Comparison of ENCODE assay signal across 12 mouse cellular contexts in genomic region chr3:28111516-28111915, GRCm38 (mm10).
A peak's percentile ranks its signal among the peaks of the same experiment; 100 is the strongest.
DNase-seq lines count a peak whose midpoint lies in the region; ATAC-seq and TF ChIP-seq lines count a peak whose summit lies in the region.
"Had no signal": no experiment of that assay in that cellular context is flagged by ENCODE, and none has a peak within 500 bp of the region (broad histone marks: within the 10 kb centered on the region; RNA-seq: fewer than 3 reads in every experiment).

No protein-coding gene starts in this region.

- H3K9me3 ChIP-seq in heart, embryonic 11.5 days (replicated peaks; ENCODE audit: control insufficient read depth, low read length), result no peaks in the 10 kb centered on the region
- H3K9me3 ChIP-seq in ES-E14 (ENCODE audit: control insufficient read depth, insufficient read depth, low read depth, low read length), result no peaks in the 10 kb centered on the region
- H3K9me3 ChIP-seq: hindbrain, embryonic 12.5 days; liver, embryonic 15.5 days had no signal

- H3K4me3 ChIP-seq in heart, adult 2 months, result no peak overlapping the region
- H3K4me3 ChIP-seq in heart, embryonic 11.5 days (ENCODE audit: low read depth, low read length), result no peak overlapping the region
- no peak overlapping the region for H3K4me3 ChIP-seq in ES-E14 (ENCODE audit: insufficient read depth in 1 of 2, low read depth in 1 of 2, low read length in 2 of 2, poor library complexity in 1 of 2, severe bottlenecking in 1 of 2)
- H3K4me3 ChIP-seq: hindbrain, embryonic 12.5 days; liver, embryonic 15.5 days had no signal

- peaks cover 7% of the 10 kb centered on the region for H3K4me1 ChIP-seq in heart, adult 2 months (ENCODE audit: control insufficient read depth, insufficient read depth, low read length)
- H3K4me1 ChIP-seq in heart, embryonic 11.5 days (ENCODE audit: control insufficient read depth, insufficient read depth, low read length), result peaks cover 8% of the 10 kb centered on the region
- H3K4me1 ChIP-seq in ES-E14 (ENCODE audit: control insufficient read depth in 2 of 2, insufficient read depth in 2 of 2, low read length in 2 of 2, poor library complexity in 1 of 2), result peaks cover 0 to 3% of the 10 kb centered on the region in 2 experiments; a peak in 1 of 4 replicates
- H3K4me1 ChIP-seq: liver, embryonic 15.5 days had no signal

- 21% methylated on average over 5 of the region's 5 CpGs for WGBS in heart, adult 2 months
- 31% methylated on average over 5 of the region's 5 CpGs for WGBS in heart, embryonic 11.5 days (ENCODE audit: insufficient replicate concordance)

- peak; percentile 33 to 52 for DNase-seq in heart, adult 2 months
- DNase-seq in ES-E14 (ENCODE audit: low read depth, low spot score), result no peak
- peak; percentile 12 for DNase-seq in brain, adult 2 months (ENCODE audit: low read depth, low spot score)
- DNase-seq in kidney, postnatal 14 days, result peak; percentile 63
- DNase-seq in c-Kit-positive CD71-positive TER-119-positive erythroid progenitor cells, embryonic 14.5 days (ENCODE audit: low spot score), result no peak
- no peak for DNase-seq in layer of hippocampus, adult 9-11 months
- no peak for DNase-seq in B cell, adult 2 months
- DNase-seq: embryo, embryonic 11 days had no signal

- TF ChIP-seq EP300 in heart, adult 2 months (IDR thresholded peaks at IDR 0.05; ENCODE audit: insufficient read depth, low read depth, low read length), result no peak

- in situ Hi-C loops in ES-E14 (cut with MboI; ENCODE audit: low sequenced_read_pairs in 2 of 2, unreplicated experiment in 2 of 2), result no loop called here

- peaks cover 9% of the 10 kb centered on the region; the same call in 1 of the 2 replicates for H3K36me3 ChIP-seq in heart, adult 2 months (ENCODE audit: control insufficient read depth, insufficient read depth, low read length)
- no peaks in the 10 kb centered on the region for H3K36me3 ChIP-seq in heart, embryonic 11.5 days (ENCODE audit: control insufficient read depth, insufficient read depth, low read length)
- H3K36me3 ChIP-seq in ES-E14 (ENCODE audit: control insufficient read depth, insufficient read depth, low read length, poor library complexity, severe bottlenecking), result no peaks in the 10 kb centered on the region
- H3K36me3 ChIP-seq: hindbrain, embryonic 12.5 days had no signal

- no peaks in the 10 kb centered on the region for H3K27me3 ChIP-seq in heart, adult 2 months (ENCODE audit: control insufficient read depth, insufficient read depth, low read length)
- H3K27me3 ChIP-seq in heart, embryonic 11.5 days (ENCODE audit: control insufficient read depth, insufficient read depth, low read length), result no peaks in the 10 kb centered on the region
- H3K27me3 ChIP-seq: hindbrain, embryonic 12.5 days; liver, embryonic 15.5 days had no signal

- TF ChIP-seq CTCF in heart, adult 2 months (IDR thresholded peaks at IDR 0.05), result no peak

- no peaks in the 10 kb centered on the region for H3K79me2 ChIP-seq in heart, adult 2 months (replicated peaks; ENCODE audit: control insufficient read depth, insufficient read depth, low read length)

- no peak for ATAC-seq in heart, embryonic 11.5 days (replicated peaks; ENCODE audit: insufficient number of reproducible peaks, low FRiP score, low TSS enrichment)
- ATAC-seq: forebrain, embryonic 14.5 days had no signal

- peak overlapping the region; percentile 44 for H3K27ac ChIP-seq in heart, adult 2 months
- no peak overlapping the region for H3K27ac ChIP-seq in heart, embryonic 11.5 days (ENCODE audit: low read depth, low read length)
- no peak overlapping the region for H3K27ac ChIP-seq in ES-E14 (ENCODE audit: insufficient read depth, low read depth, low read length, poor library complexity, severe bottlenecking)
- H3K27ac ChIP-seq: hindbrain, embryonic 12.5 days; liver, embryonic 15.5 days had no signal

- TF ChIP-seq POLR2A in heart, adult 2 months (IDR thresholded peaks at IDR 0.05; ENCODE audit: insufficient read depth, low read depth, low read length), result no peak

- H3K9ac ChIP-seq in heart, adult 2 months (ENCODE audit: low read depth, low read length), result no peak overlapping the region
- no peak overlapping the region for H3K9ac ChIP-seq in heart, embryonic 11.5 days (ENCODE audit: low read depth, low read length)
- H3K9ac ChIP-seq in ES-E14 (ENCODE audit: insufficient read depth, low read depth, low read length, poor library complexity, severe bottlenecking), result no peak overlapping the region
- H3K9ac ChIP-seq: hindbrain, embryonic 12.5 days; liver, embryonic 15.5 days had no signal

- intact Hi-C loops in heart, adult 2 months (cut with DNase I), result no loop called here

- no peak overlapping the region for H3K4me2 ChIP-seq in heart, embryonic 11.5 days
- H3K4me2 ChIP-seq: hindbrain, embryonic 12.5 days; liver, embryonic 15.5 days had no signal

TF ChIP-seq in ES-E14, 5 proteins besides CTCF, POLR2A, EP300 and RAD21:
- TF ChIP-seq CHD2 (IDR thresholded peaks at IDR 0.05; ENCODE audit: low read depth, low read length) (no peak), MAFK (IDR thresholded peaks at IDR 0.05; ENCODE audit: insufficient read depth, low read depth, low read length) (peak; percentile 29; the same call in 1 of the 2 replicates)
TF ChIP-seq in ES-E14: peak in this region for 1.

Comparison
In these comparisons a context has a peak if more than half of its experiments do, and no peak if none do; other contexts are left out.
1. DNase-seq: peak in heart, adult 2 months (2 of 2), brain, adult 2 months (single experiment) and kidney, postnatal 14 days (single experiment); none in ES-E14 (single experiment), c-Kit-positive CD71-positive TER-119-positive erythroid progenitor cells, embryonic 14.5 days (single experiment), layer of hippocampus, adult 9-11 months (single experiment) and B cell, adult 2 months (0 of 2).